9 mouse cellular contexts compared by ENCODE assay signal in the genomic region with DNA sequence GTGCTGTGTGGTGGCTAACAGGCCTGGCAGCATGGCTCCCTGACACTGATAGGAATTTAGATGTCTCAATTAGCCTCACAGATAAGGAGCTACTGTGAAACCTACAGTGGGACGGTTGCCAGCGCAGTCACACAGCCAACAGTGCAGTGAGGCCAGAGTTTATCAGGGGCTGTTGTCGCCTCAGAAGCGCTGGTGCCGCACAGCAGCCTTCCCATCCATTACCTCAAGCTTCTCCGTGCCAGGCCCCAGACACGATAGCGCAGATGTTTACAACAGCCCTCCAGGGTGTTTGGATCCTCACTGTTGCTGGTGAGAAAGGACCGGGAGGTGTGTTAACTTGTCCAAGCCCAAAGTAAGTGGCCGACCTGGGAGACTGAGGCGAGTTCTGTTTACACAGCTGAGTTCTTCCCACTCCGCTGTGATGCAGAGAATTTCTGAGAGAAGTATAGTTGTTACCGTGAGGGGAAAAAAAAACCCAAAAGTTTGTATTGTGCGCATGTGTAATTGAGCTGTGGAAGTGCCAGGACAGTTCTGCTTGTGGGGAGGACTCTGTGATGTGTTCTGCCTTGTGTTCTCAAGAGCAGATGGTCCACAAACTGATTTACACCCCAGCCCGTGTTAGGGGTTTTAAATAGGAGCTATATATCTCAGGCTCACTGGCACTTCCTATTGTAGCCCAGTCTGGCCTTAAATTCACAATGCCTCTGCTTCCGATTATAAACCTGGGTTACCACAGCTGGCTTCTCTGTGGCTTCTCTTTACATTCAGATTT. TPM values are rescaled to one million over a fixed set of nuclear protein-coding genes. Genes with fewer than 3 reads are reported as not detected.
DNase-seq lines count a peak whose midpoint lies in the region; ATAC-seq and TF ChIP-seq lines count a peak whose summit lies in the region.
"Had no signal": no experiment of that assay in that cellular context is flagged by ENCODE, and none has a peak within 500 bp of the region (broad histone marks: within the 10 kb centered on the region; RNA-seq: fewer than 3 reads in every experiment).

No protein-coding gene starts in this region.

- peaks cover 5% of the 10 kb centered on the region; the same call in 1 of the 2 replicates for H3K27me3 ChIP-seq in heart, embryonic 10.5 days (ENCODE audit: insufficient read depth, poor library complexity, severe bottlenecking)
- H3K27me3 ChIP-seq in stomach, embryonic 16.5 days (ENCODE audit: control insufficient read depth, insufficient read depth, low read length) = no peaks in the 10 kb centered on the region
- H3K27me3 ChIP-seq: limb, embryonic 13.5 days had no signal

- no peaks in the 10 kb centered on the region for H3K9me3 ChIP-seq in heart, embryonic 10.5 days
- no peaks in the 10 kb centered on the region for H3K9me3 ChIP-seq in stomach, embryonic 16.5 days (replicated peaks; ENCODE audit: control insufficient read depth, low read length)
- H3K9me3 ChIP-seq: limb, embryonic 13.5 days had no signal

- H3K27ac ChIP-seq in heart, embryonic 10.5 days = peak overlapping the region; percentile 77
- peak overlapping the region; percentile 70 for H3K27ac ChIP-seq in layer of hippocampus, adult 2 months
- H3K27ac ChIP-seq in stomach, embryonic 16.5 days (ENCODE audit: low read length) = no peak overlapping the region
- H3K27ac ChIP-seq: limb, embryonic 13.5 days had no signal

- peak; percentile 62; the same call in 1 of the 2 replicates for ATAC-seq in stomach, embryonic 16.5 days (ENCODE audit: insufficient read depth, low FRiP score)
- ATAC-seq: forebrain, embryonic 14.5 days had no signal

- peak overlapping the region; percentile 37 for H3K4me3 ChIP-seq in heart, embryonic 10.5 days
- no peak overlapping the region for H3K4me3 ChIP-seq in layer of hippocampus, adult 2 months
- H3K4me3 ChIP-seq in stomach, embryonic 16.5 days (replicated peaks; ENCODE audit: low read length) = no peak overlapping the region
- H3K4me3 ChIP-seq: limb, embryonic 13.5 days had no signal

- peak; percentile 49 for DNase-seq in ovary, postnatal 36 days (ENCODE audit: low spot score)
- DNase-seq in ovary, postnatal 14 days (ENCODE audit: low spot score) = no peak
- peak; percentile 95 for DNase-seq in heart, embryonic 10.5 days (ENCODE audit: low spot score)
- peak; percentile 37 to 54 for DNase-seq in layer of hippocampus, adult 2 months (ENCODE audit: low spot score in 2 of 2)
- no peak for DNase-seq in lung, postnatal 36 days
- DNase-seq in testis, postnatal 14 days (ENCODE audit: low spot score) = no peak

- H3K4me1 ChIP-seq in heart, embryonic 10.5 days = peaks cover 21% of the 10 kb centered on the region
- no peaks in the 10 kb centered on the region for H3K4me1 ChIP-seq in stomach, embryonic 16.5 days (ENCODE audit: control insufficient read depth, insufficient read depth, low read length)

- peaks cover 64% of the 10 kb centered on the region for H3K36me3 ChIP-seq in heart, embryonic 10.5 days
- H3K36me3 ChIP-seq in stomach, embryonic 16.5 days (ENCODE audit: control insufficient read depth, insufficient read depth, low read length) = no peaks in the 10 kb centered on the region; the same call in 1 of the 2 replicates

- 23% methylated on average over 16 of the region's 16 CpGs for WGBS in heart, embryonic 10.5 days
- WGBS in stomach, embryonic 16.5 days = 38% methylated on average over 16 of the region's 16 CpGs

- TF ChIP-seq CTCF in layer of hippocampus, adult 2 months (conservative IDR thresholded peaks at IDR 0.05) = no peak

- H3K4me2 ChIP-seq in stomach, embryonic 16.5 days (ENCODE audit: low read depth, low read length) = no peak overlapping the region
- H3K4me2 ChIP-seq: limb, embryonic 13.5 days had no signal

- H3K9ac ChIP-seq in stomach, embryonic 16.5 days (ENCODE audit: low read length) = no peak overlapping the region
- H3K9ac ChIP-seq: limb, embryonic 13.5 days had no signal

RNA-seq across cellular contexts. Expression of a gene that starts 23.7 kb away (rescaled TPM):
- polyA plus RNA-seq in heart, embryonic 10.5 days (2016; fragmentation: Nextera tagmentation; extraction: Ambion mirVana) = 23.7 and 27.0 TPM in 2 replicates
- total RNA-seq in layer of hippocampus, adult 2 months (2021) = 10 to 100 TPM; 18.9 to 24.0 TPM
- polyA plus RNA-seq in stomach, embryonic 16.5 days (2015; fragmentation: Nextera tagmentation; extraction: Ambion mirVana) = 23.0 and 24.2 TPM in 2 replicates

RNA-seq across cellular contexts. Expression of a gene that starts 26.2 kb away (rescaled TPM):
- 23.1 and 37.4 TPM in 2 replicates for polyA plus RNA-seq in heart, embryonic 10.5 days (2016; fragmentation: Nextera tagmentation; extraction: Ambion mirVana)
- under 1 TPM in 1 of 2 experiments, not detected in 1; 0.12 TPM for total RNA-seq in layer of hippocampus, adult 2 months (2021)
- polyA plus RNA-seq in stomach, embryonic 16.5 days (2015; fragmentation: Nextera tagmentation; extraction: Ambion mirVana) = 1.5 and 3.2 TPM in 2 replicates

RNA-seq across cellular contexts. Expression of a gene that starts 28.6 kb away (rescaled TPM):
- polyA plus RNA-seq in heart, embryonic 10.5 days (2016; fragmentation: Nextera tagmentation; extraction: Ambion mirVana) = 83.6 and 92.1 TPM in 2 replicates
- 10 to 100 TPM; 59.4 to 64.5 TPM for total RNA-seq in layer of hippocampus, adult 2 months (2021)
- polyA plus RNA-seq in stomach, embryonic 16.5 days (2015; fragmentation: Nextera tagmentation; extraction: Ambion mirVana) = 57.3 and 59.6 TPM in 2 replicates

RNA-seq across cellular contexts. Expression of a gene that starts 58.2 kb away (rescaled TPM):
- polyA plus RNA-seq in heart, embryonic 10.5 days (2016; fragmentation: Nextera tagmentation; extraction: Ambion mirVana) = 21.7 and 21.9 TPM in 2 replicates
- 1 to 10 TPM; 7.4 to 9.4 TPM for total RNA-seq in layer of hippocampus, adult 2 months (2021)
- polyA plus RNA-seq in stomach, embryonic 16.5 days (2015; fragmentation: Nextera tagmentation; extraction: Ambion mirVana) = 16.5 and 16.6 TPM in 2 replicates

Comparison
In these comparisons a context has a peak if more than half of its experiments do, and no peak if none do; other contexts are left out.
1. DNase-seq: peak in ovary, postnatal 36 days (single experiment), heart, embryonic 10.5 days (single experiment) and layer of hippocampus, adult 2 months (2 of 2); none in ovary, postnatal 14 days (single experiment), lung, postnatal 36 days (single experiment) and testis, postnatal 14 days (single experiment).